Mouse (Mus musculus) limb, embryonic 12.5 days (tissue): ENCODE measurements around the gene Fabp1. TPM values are rescaled to one million over a fixed set of nuclear protein-coding genes. Genes with fewer than 3 reads are reported as not detected.

ENCODE experiments used
- ATAC-seq: fragments of 200-750 bp; cut with Nextera tagmentation; 2 replicates; pipeline ENCODE4 v1.8.0; 2017; ENCODE audit warnings: low read depth, moderate TSS enrichment; ENCODE audit not compliant: insufficient number of reproducible peaks, insufficient read depth, low FRiP score, low TSS enrichment
- H3K27ac ChIP-seq: fragments of 300-500 bp; sonication (generic); 2 replicates; pipeline ENCODE4 v1.5.1; 2016; ENCODE audit warnings: mild to moderate bottlenecking, moderate library complexity
- H3K27me3 ChIP-seq: fragments of 300-500 bp; sonication (generic); 2 replicates; pipeline ENCODE4 v1.6.1; 2016; ENCODE audit warnings: mild to moderate bottlenecking, moderate library complexity
- H3K36me3 ChIP-seq: fragments of 300-500 bp; sonication (generic); 2 replicates; pipeline ENCODE4 v1.6.1; 2016; ENCODE audit warnings: mild to moderate bottlenecking, moderate library complexity
- H3K4me1 ChIP-seq: fragments of 300-500 bp; sonication (generic); replicated peaks from 2 replicates; pipeline ENCODE4 v1.6.1; 2016
- H3K4me2 ChIP-seq: fragments of 300-500 bp; sonication (generic); 2 replicates; pipeline ENCODE4 v1.6.1; 2016; ENCODE audit warnings: mild to moderate bottlenecking, moderate library complexity
- H3K4me3 ChIP-seq: fragments of 300-500 bp; sonication (generic); replicated peaks from 2 replicates; pipeline ENCODE4 v1.5.1; 2016; ENCODE audit warnings: mild to moderate bottlenecking
- H3K9ac ChIP-seq: fragments of 300-500 bp; sonication (generic); replicated peaks from 2 replicates; pipeline ENCODE4 v1.6.1; 2016; ENCODE audit warnings: mild to moderate bottlenecking, moderate library complexity
- H3K9me3 ChIP-seq: fragments of 300-500 bp; sonication (generic); 2 replicates; pipeline ENCODE4 v1.6.1; 2016; ENCODE audit warnings: mild to moderate bottlenecking, moderate library complexity
- WGBS: fragments of 180-500 bp; shearing (Covaris S2); methylation state at CpG from one replicate; pipeline ENCODE4 v1.1.7; 2016; 5-methylcytosine and 5-hydroxymethylcytosine counted together
- polyA plus RNA-seq: library from polyadenylated mRNA; unstranded; fragments of >200 nt; fragmentation: Nextera tagmentation; extraction: Ambion mirVana; gene quantifications from 2 replicates; pipeline ENCODE4 v1.2.1, GENCODE M21; 2016

Gene Fabp1
- polyA plus RNA-seq, 1 experiment from 2014 or later: not detected

GRCm38 (mm10) chr6:71242811-71243210, 43.2 kb downstream of the Fabp1 start:
- ATAC-seq: no peak
- H3K9me3 ChIP-seq: no peaks in the 10 kb centered on the region

DNA sequence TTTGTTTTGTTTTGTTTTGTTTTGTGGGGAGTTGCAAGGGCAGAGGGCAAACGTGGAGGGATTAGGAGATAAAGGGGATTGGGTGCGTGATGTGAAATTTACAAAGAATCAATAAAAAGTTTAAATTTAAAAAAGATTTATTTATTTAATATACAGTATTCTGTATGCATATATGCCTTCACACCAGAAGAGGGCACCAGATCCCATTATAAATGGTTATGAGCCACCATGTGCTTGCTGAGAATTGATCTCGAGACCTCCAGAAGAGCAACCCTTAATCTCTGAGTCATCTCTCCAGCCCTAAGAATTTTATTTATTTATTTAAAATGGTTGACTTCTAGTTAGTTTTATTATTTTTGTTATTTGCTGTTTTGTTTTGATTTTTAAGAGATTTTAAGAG, 43.6 kb downstream of the Fabp1 start:
- H3K4me3 ChIP-seq: no peak overlapping the region
- ATAC-seq: no peak
- no peak overlapping the region for H3K4me2 ChIP-seq
- WGBS: 86% methylated on average over 3 of the region's 3 CpGs
- no peaks in the 10 kb centered on the region for H3K27me3 ChIP-seq
- H3K9me3 ChIP-seq: no peaks in the 10 kb centered on the region
- no peak overlapping the region for H3K9ac ChIP-seq
- no peak overlapping the region for H3K27ac ChIP-seq
- no peaks in the 10 kb centered on the region for H3K36me3 ChIP-seq
- H3K4me1 ChIP-seq: no peaks in the 10 kb centered on the region; the same call in 1 of the 2 replicates

More at GRCm38 (mm10) chr6:71242811-71243210, 43.2 kb downstream of the Fabp1 start:
- Histone ChIP-seq H3K27me3 (no peaks in the 10 kb centered on the region), H3K4me3 (no peak overlapping the region), H3K36me3 (no peaks in the 10 kb centered on the region), H3K4me1 (no peaks in the 10 kb centered on the region; the same call in 1 of the 2 replicates), H3K4me2 (no peak overlapping the region), H3K27ac (no peak overlapping the region), H3K9ac (no peak overlapping the region)
- WGBS: 84% methylated on average over 1 of the region's 1 CpGs

GRCm38 (mm10) chr6:71248420-71248819, 48.8 kb downstream of the Fabp1 start:
- Histone ChIP-seq H3K9me3 (no peaks in the 10 kb centered on the region), H3K4me2 (no peak overlapping the region), H3K27ac (no peak overlapping the region), H3K9ac (no peak overlapping the region), H3K4me1 (no peaks in the 10 kb centered on the region), H3K4me3 (no peak overlapping the region), H3K36me3 (no peaks in the 10 kb centered on the region), H3K27me3 (no peaks in the 10 kb centered on the region)
- WGBS: 89% methylated on average over 1 of the region's 1 CpGs
- no peak for ATAC-seq

GRCm38 (mm10) chr6:71249615-71250014, 50.0 kb downstream of the Fabp1 start:
- Histone ChIP-seq H3K27ac (no peak overlapping the region), H3K9me3 (no peaks in the 10 kb centered on the region), H3K4me1 (no peaks in the 10 kb centered on the region), H3K36me3 (no peaks in the 10 kb centered on the region), H3K27me3 (no peaks in the 10 kb centered on the region), H3K4me3 (no peak overlapping the region), H3K4me2 (no peak overlapping the region), H3K9ac (no peak overlapping the region)
- 85% methylated on average over 3 of the region's 3 CpGs for WGBS
- ATAC-seq: no peak

DNA sequence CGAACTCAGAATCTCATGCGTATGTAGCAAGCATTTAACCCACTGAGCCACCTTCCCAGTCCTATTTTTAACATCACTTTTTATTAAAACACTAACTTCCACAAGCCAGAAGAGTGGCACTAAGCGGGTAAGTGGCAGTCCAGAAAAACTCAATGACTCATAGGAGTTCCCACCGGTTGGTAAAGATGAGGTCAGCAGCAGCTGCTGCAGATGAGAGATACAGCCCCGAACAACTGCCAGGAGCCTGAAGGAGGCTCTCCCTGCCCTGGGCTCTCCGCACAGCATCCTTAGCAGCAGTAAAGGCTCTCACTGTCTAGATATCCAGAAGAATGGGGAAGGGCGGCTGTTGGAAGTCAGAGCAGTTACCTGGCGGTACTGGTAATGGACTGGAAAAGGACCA, 51.3 kb downstream of the Fabp1 start:
- no peaks in the 10 kb centered on the region for H3K36me3 ChIP-seq
- no peak overlapping the region for H3K9ac ChIP-seq
- no peaks in the 10 kb centered on the region for H3K4me1 ChIP-seq
- H3K27me3 ChIP-seq: no peaks in the 10 kb centered on the region
- ATAC-seq: no peak
- H3K4me3 ChIP-seq: no peak overlapping the region
- H3K9me3 ChIP-seq: no peaks in the 10 kb centered on the region
- 88% methylated on average over 8 of the region's 8 CpGs for WGBS
- no peak overlapping the region for H3K4me2 ChIP-seq
- H3K27ac ChIP-seq: no peak overlapping the region

DNA sequence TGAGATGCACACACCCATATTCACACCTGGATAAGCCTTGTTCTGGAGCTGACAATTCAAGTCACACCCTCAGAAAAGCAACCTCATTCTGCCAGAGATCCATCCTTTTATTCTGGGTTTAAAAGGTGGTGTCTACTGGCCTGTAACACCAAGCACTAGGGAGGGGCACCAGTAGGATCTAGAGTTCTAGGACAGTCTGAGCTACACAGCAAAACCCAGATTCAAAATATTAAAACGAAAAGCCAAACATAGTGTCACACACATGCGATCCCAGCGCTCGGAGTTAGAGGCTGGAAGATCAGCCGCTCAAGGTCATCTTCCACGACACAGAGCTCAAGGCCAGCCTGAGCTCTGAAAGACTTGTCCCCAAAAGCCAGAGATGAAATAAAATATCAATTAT, 54.8 kb downstream of the Fabp1 start:
- no peaks in the 10 kb centered on the region for H3K36me3 ChIP-seq
- H3K9me3 ChIP-seq: no peaks in the 10 kb centered on the region
- no peak overlapping the region for H3K4me3 ChIP-seq
- H3K27ac ChIP-seq: no peak overlapping the region
- H3K4me2 ChIP-seq: no peak overlapping the region
- H3K4me1 ChIP-seq: no peaks in the 10 kb centered on the region
- no peaks in the 10 kb centered on the region for H3K27me3 ChIP-seq
- no peak for ATAC-seq
- 97% methylated on average over 6 of the region's 6 CpGs for WGBS
- no peak overlapping the region for H3K9ac ChIP-seq

Other genes starting within 250 kb of the Fabp1 start
- not detected in 2 replicates for gene Foxi3, start 243.3 kb upstream of the Fabp1 start, polyA plus RNA-seq
- 5.6 and 6.0 TPM in 2 replicates for gene Thnsl2, start 55.4 kb upstream of the Fabp1 start, polyA plus RNA-seq
- gene Krcc1, start 71.8 kb downstream of the Fabp1 start, polyA plus RNA-seq: 38.3 and 39.3 TPM in 2 replicates
- 5.1 and 5.2 TPM in 2 replicates for gene Smyd1, start 122.4 kb downstream of the Fabp1 start, polyA plus RNA-seq
- gene Cd8b1, start 123.0 kb downstream of the Fabp1 start, polyA plus RNA-seq: not detected in 2 replicates
- 0.06 TPM in 1 of 2 replicates, not detected in the other for gene Cd8a, start 173.6 kb downstream of the Fabp1 start, polyA plus RNA-seq
- gene Rmnd5a, start 240.8 kb downstream of the Fabp1 start, polyA plus RNA-seq: 18.7 and 21.1 TPM in 2 replicates